Mouse (Mus musculus) cerebellum, adult 2 months (tissue): ENCODE measurements around the gene Scyl3. TPM values are rescaled to one million over a fixed set of nuclear protein-coding genes. Genes with fewer than 3 reads are reported as not detected.

Experiments used
- DNase-seq, 2 experiments: peaks; one replicate each; pipeline ENCODE4 v3.0.0; 2021
- H3K27ac ChIP-seq: fragments of 200-500 bp; 2 replicates; pipeline ENCODE4 v1.5.1; 2012; ENCODE audit warnings: low read length, control low read depth, inconsistent platforms; ENCODE audit not compliant: insufficient read depth
- H3K27me3 ChIP-seq: fragments of 200-500 bp; 2 replicates; pipeline ENCODE4 v1.6.1; 2012; ENCODE audit warnings: inconsistent platforms, mild to moderate bottlenecking, low read length, moderate library complexity; ENCODE audit not compliant: control insufficient read depth, insufficient read depth
- H3K4me1 ChIP-seq: fragments of 200-500 bp; 2 replicates; pipeline ENCODE4 v1.6.1; 2011; ENCODE audit warnings: low read length; ENCODE audit not compliant: control insufficient read depth, insufficient read depth
- H3K4me3 ChIP-seq: fragments of 200-500 bp; replicated peaks from 2 replicates; pipeline ENCODE3; 2011; ENCODE audit warnings: mild to moderate bottlenecking, low read depth, low read length, control low read depth; ENCODE audit not compliant: insufficient read depth
- CTCF ChIP-seq: fragments of 200-500 bp; IDR thresholded peaks from 2 replicates; pipeline ENCODE4 v1.5.1; 2011; ENCODE audit warnings: low read depth, mild to moderate bottlenecking, control low read depth, low read length, moderate library complexity, borderline replicate concordance; ENCODE audit not compliant: insufficient read depth
- POLR2A ChIP-seq: fragments of 200-500 bp; IDR thresholded peaks from 2 replicates; pipeline ENCODE4 v1.6.1; 2011; ENCODE audit warnings: low read length, control low read depth, borderline replicate concordance; ENCODE audit not compliant: insufficient read depth
- WGBS: fragments of 180-500 bp; shearing (Covaris S2); methylation state at CpG from one replicate; pipeline ENCODE4 v1.1.7; 2018; 5-methylcytosine and 5-hydroxymethylcytosine counted together
- polyA plus RNA-seq: library from polyadenylated mRNA; depleted of rRNA; stranded (reverse); fragments of >200 nt; gene quantifications from 2 replicates; pipeline ENCODE4 v1.2.3, GENCODE M21; 2012

Gene Scyl3
- polyA plus RNA-seq, 1 experiment = 19.3 TPM

GRCm38 (mm10) chr1:163907007-163907811 lies 21.7 kb upstream of the Scyl3 start:
- no peak for DNase-seq
- Histone ChIP-seq H3K4me1 (no peaks in the 10 kb centered on the region), H3K27ac (no peak overlapping the region), H3K27me3 (no peaks in the 10 kb centered on the region), H3K4me3 (no peak overlapping the region)
- no peak for TF ChIP-seq CTCF
- no peak for TF ChIP-seq POLR2A
- 71% methylated on average over 4 of the region's 4 CpGs for WGBS

GRCm38 (mm10) chr1:163908389-163908788 lies 20.5 kb upstream of the Scyl3 start:
- 84% methylated on average over 11 of the region's 11 CpGs for WGBS
- no peak for DNase-seq
- H3K4me3 ChIP-seq = no peak overlapping the region
- no peak overlapping the region for H3K27ac ChIP-seq
- H3K27me3 ChIP-seq = no peaks in the 10 kb centered on the region
- no peak for TF ChIP-seq POLR2A
- no peak for TF ChIP-seq CTCF
- no peaks in the 10 kb centered on the region for H3K4me1 ChIP-seq

- peak in 1 of 2 experiments; percentile 17 for DNase-seq
- no peak for TF ChIP-seq POLR2A
- peak; percentile 30; the same call in 1 of the 2 replicates for TF ChIP-seq CTCF
- Histone ChIP-seq H3K4me1 (no peaks in the 10 kb centered on the region), H3K4me3 (no peak overlapping the region), H3K27me3 (no peaks in the 10 kb centered on the region), H3K27ac (no peak overlapping the region)
- 4% methylated on average over 2 of the region's 2 CpGs for WGBS
Observed at GRCm38 (mm10) chr1:163910343-163910742, 18.6 kb upstream of the Scyl3 start.

GRCm38 (mm10) chr1:163910785-163911184 lies 18.1 kb upstream of the Scyl3 start:
- TF ChIP-seq CTCF (no peak), POLR2A (no peak)
- 90% methylated on average over 9 of the region's 9 CpGs for WGBS
- no peak overlapping the region for H3K4me3 ChIP-seq

GRCm38 (mm10) chr1:163911981-163912380 lies 16.9 kb upstream of the Scyl3 start:
- WGBS = 91% methylated on average over 11 of the region's 11 CpGs
- TF ChIP-seq CTCF (no peak), POLR2A (no peak)

More at GRCm38 (mm10) chr1:163910785-163911184, 18.1 kb upstream of the Scyl3 start:
- H3K27me3 ChIP-seq = no peaks in the 10 kb centered on the region
- DNase-seq = no peak
- H3K27ac ChIP-seq = no peak overlapping the region
- H3K4me1 ChIP-seq = no peaks in the 10 kb centered on the region

GRCm38 (mm10) chr1:163917349-163918160 lies 11.3 kb upstream of the Scyl3 start:
- WGBS = 96% methylated on average over 5 of the region's 5 CpGs
- Histone ChIP-seq H3K27ac (no peak overlapping the region), H3K4me3 (no peak overlapping the region), H3K4me1 (no peaks in the 10 kb centered on the region), H3K27me3 (no peaks in the 10 kb centered on the region)
- TF ChIP-seq POLR2A (no peak), CTCF (no peak)
- no peak for DNase-seq

More at GRCm38 (mm10) chr1:163911981-163912380, 16.9 kb upstream of the Scyl3 start:
- H3K4me3 ChIP-seq = no peak overlapping the region
- no peak for DNase-seq
- H3K27ac ChIP-seq = no peak overlapping the region
- no peaks in the 10 kb centered on the region for H3K27me3 ChIP-seq
- H3K4me1 ChIP-seq = no peaks in the 10 kb centered on the region

- DNase-seq = no peak
- 36% methylated on average over 8 of the region's 8 CpGs for WGBS
- Histone ChIP-seq H3K27me3 (no peaks in the 10 kb centered on the region), H3K4me3 (no peak overlapping the region), H3K4me1 (no peaks in the 10 kb centered on the region), H3K27ac (no peak overlapping the region)
- no peak for TF ChIP-seq CTCF
- TF ChIP-seq POLR2A = no peak
Observed at GRCm38 (mm10) chr1:163924093-163924492, 4.8 kb upstream of the Scyl3 start.
